Mouse (Mus musculus): ENCODE measurements at regions not wholly inside any gene's neighbourhood (a gene's known extent, or its start where the extent isn't known, plus 50 kb on each side); places are given as distances from the start of the nearest gene placed in this dataset.
A peak's percentile ranks its signal among the peaks of the same experiment; 100 is the strongest.

DNA sequence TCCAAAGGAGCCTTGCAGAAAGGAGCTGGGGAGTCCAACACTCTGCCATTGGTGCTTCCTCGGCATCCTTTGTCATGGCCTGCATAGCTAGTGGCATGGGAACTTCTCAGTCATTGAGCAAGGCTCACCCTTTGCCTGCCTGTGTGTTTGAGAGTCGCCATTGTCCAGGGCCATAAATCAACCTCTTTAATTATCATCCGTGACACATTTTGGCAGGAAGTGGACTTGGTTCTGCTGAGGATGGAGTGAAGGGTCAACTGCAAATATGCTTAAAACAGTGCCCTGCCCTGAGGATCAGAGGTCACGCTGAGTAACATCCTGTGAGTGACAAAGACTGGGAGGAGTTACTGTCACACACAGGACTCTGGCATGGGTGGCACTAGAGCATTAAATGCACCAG, 151.2 kb downstream of the Chst1 start:
- peak; percentile 87 for DNase-seq (ENCODE audit: low read depth, low spot score)

- peak; percentile 94 for DNase-seq (ENCODE audit: low read depth, low spot score)
These were observed 151.7 kb downstream of the Chst1 start for GRCm38 (mm10) chr2:92751256-92751655.

DNA sequence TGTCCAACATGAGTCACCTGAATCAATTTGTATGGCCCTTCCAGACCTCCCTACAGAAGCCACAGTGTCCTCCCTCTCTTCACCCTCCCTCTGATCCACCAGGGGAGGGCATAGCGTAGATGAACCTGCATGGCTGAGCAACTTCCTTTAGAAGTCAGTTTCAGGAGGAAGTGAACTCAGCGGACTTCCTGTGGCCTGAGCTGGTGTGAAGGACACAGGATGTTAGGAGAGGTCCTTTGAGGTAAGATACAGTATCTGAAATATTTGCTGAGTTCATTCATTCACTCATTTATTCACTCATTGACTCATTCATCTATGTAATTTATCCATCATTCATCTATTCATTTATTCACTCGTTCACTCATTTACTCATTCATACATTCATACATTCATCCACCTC, 152.6 kb downstream of the Chst1 start:
- DNase-seq (ENCODE audit: low read depth, low spot score) = no peak

DNA sequence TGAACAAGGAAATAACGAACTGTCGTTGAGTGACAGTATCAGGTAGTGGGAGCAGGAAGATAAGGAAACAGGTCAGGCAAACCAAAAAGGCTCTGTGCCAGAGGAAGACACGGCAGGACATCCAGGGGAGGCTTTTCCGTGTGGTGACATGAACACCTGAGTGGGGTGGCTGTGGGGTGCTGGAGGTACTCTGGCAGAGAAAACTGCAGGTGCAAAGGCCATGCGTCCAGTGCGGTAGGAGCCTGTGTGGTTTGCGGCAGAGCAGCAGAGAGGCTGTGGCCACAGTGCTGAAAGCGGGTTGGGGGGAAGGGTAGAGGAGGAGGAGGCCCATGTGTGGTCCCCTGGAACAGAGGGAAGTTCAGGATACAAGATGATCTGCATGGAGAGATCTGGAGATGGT, 153.3 kb downstream of the Chst1 start:
- DNase-seq (ENCODE audit: low read depth, low spot score) = no peak

- DNase-seq (ENCODE audit: low read depth, low spot score) = no peak
These were observed 155.2 kb downstream of the Chst1 start for GRCm38 (mm10) chr2:92754505-92755280.

GRCm38 (mm10) chr2:92756491-92756890, 157.0 kb downstream of the Chst1 start:
- DNase-seq (ENCODE audit: low read depth, low spot score) = no peak

GRCm38 (mm10) chr2:92758775-92759174, 156.1 kb upstream of the Syt13 start:
- no peak for DNase-seq (ENCODE audit: low read depth, low spot score)

DNA sequence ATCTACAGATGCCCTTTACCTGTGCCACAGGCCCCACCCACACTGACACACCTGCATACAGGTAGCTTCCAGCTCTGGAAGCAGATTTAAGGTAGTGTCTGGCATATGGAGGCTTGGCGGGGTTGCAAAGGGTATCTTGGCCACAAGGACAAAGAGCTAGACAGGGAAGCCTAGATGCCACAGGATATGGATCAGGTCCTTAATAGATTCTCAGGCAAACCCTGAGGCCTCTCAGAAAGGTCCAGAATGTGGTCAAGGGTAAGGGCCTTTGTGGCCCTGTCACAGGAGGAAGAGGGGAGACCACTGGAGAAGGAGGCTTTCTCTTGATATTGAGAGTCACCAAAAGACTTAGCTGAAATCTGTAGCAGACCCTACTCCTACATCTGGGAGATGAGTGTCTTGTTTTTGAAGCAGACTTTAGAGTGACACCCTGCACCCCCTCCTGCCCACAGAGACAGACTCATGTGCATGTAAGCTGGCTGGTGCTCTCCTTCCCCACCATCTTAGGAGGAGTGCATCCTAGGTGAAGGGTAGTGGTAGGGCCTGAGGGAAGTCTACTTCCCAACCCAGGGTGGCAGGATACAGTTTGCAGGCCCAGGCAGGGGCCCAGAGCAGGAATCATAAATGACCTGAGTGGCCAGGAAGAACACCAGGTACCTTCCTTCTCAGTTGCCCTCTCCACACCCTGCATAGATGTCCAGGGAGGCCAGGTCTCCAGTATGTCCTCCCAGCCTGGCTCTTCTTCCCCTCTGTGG, 150.8 kb upstream of the Syt13 start:
- no peak for DNase-seq (ENCODE audit: low read depth, low spot score)

GRCm38 (mm10) chr2:92767476-92768005, 147.4 kb upstream of the Syt13 start:
- DNase-seq (ENCODE audit: low read depth, low spot score) = no peak

DNA sequence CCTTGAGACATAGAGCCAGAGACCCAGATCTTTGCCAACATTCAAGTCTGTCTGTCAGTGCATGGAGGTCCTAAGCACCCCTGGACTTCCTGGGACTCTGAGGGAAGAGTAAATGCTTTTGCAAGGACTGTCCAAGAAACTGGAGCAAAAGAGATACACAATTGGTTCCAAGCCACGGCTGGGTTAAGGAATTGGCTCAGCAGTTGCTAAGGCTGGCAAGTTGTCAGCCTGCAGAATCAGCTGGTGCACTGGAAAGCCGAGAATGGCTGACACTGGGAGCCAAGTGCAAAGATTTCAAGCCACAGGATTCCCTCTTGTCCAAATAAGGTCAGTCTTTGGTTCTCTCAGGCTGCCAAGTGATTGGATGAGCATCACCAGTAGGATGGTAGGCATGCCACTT, 146.8 kb upstream of the Syt13 start:
- DNase-seq (ENCODE audit: low read depth, low spot score) = peak; percentile 75

DNA sequence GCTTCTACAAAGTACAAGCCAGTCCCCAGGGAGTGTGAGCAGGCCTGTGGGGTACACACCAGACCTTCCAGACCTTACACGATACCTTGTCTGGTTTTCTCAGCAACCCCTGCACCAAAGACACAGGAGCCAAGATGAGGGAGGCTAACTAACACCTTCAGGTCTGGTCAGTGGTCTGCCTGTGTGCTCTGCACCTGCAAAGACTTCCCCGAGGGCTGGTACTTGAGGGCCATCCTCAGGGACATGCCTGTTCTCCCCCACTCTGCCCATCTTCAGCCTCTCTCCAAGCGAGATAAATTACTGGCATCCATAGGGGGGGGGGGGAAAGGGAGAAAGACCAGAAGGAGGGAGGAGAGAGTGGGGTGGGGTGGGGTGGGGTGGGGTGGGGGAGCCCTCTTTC, 145.8 kb upstream of the Syt13 start:
- no peak for DNase-seq (ENCODE audit: low read depth, low spot score)

DNA sequence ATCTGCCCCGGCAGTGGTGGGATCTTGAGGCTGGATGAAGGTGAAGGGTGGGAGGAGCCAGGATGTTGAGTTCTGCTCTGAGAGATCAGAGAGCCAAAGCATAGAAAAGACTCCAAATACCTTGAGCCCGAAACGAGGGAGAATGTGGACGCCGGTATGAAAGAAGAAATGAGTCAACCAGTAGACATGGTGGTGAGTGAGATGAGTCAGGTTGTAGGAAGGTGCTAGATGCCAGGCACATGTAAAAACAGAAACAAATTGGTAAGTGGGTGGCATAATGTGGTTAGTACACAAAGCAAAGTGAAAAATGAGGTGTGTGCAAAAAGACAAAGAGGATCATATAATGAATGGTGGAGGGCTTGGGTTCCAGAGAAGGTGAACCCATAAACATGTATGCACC, 144.8 kb upstream of the Syt13 start:
- peak; percentile 72 for DNase-seq (ENCODE audit: low read depth, low spot score)

GRCm38 (mm10) chr2:92772623-92773022, 142.3 kb upstream of the Syt13 start:
- no peak for DNase-seq (ENCODE audit: low read depth, low spot score)

DNA sequence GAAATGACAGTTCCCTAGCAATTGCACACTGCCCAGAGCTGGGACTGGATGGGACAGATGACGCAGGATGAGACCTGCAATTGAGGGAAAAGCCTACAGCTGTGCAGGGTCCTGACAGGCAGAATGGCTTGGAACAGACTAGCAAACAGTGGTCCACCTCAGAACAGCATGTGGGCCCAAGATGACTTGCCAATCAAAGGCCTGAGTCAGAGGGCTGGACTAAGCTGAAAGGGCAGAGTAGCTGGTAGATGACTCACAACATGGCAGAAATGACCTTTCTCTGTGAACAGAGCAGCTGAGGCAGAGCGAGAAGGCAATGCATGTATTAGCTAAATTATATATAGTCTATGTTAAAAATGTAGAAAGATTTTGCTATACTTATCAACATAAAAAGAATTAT, 138.4 kb upstream of the Syt13 start:
- no peak for DNase-seq (ENCODE audit: low read depth, low spot score)

- no peak for DNase-seq (ENCODE audit: low read depth, low spot score)
These were observed 135.8 kb upstream of the Syt13 start for GRCm38 (mm10) chr2:92779101-92779500.

DNA sequence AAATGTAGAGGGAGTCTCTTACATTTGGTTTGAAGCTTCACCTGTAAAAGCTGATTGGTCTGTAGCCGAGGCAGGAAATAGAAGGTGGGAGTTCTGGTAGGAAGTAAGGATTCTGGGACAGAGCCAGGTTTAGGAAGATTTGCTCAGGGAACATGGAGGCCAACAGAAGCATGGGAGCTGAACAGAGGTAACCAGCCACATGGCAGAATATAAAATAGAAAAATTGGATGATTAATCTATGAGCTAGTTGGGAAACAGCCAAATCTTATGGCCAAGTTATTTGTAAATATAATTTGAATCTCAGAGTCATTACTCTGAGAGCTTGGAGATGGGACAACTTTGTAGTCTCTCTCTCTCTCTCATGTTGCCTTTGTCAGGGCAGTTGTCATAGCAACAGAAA, 134.9 kb upstream of the Syt13 start:
- DNase-seq (ENCODE audit: low read depth, low spot score) = no peak

DNA sequence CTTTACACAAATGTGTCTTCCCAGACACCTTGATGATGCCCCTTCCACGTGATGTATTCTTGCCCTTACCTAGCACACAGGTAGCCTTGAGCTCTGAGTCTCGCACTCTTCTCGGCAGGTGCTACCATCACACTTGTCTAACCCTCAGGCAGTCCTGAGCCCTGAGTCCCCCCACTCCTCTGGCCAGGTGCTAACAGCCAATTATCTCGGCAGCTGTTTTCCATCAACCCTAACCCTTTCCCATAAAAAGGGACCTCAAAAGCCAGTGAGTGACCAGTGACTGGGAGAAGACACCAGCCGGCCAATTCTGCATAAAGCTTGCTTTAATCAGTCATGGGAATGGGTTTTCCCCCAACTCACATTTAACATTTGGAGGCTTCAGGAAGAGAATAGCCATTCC, 133.4 kb upstream of the Syt13 start:
- no peak for DNase-seq (ENCODE audit: low read depth, low spot score)

- DNase-seq (ENCODE audit: low read depth, low spot score) = no peak
These were observed 132.3 kb upstream of the Syt13 start for GRCm38 (mm10) chr2:92782621-92783020.

GRCm38 (mm10) chr2:92784916-92785315, 130.0 kb upstream of the Syt13 start:
- DNase-seq (ENCODE audit: low read depth, low spot score) = no peak

- DNase-seq (ENCODE audit: low read depth, low spot score) = no peak
These were observed 126.9 kb upstream of the Syt13 start for GRCm38 (mm10) chr2:92787925-92788410.

- no peak for DNase-seq (ENCODE audit: low read depth, low spot score)
These were observed 126.0 kb upstream of the Syt13 start for GRCm38 (mm10) chr2:92788875-92789274.

- DNase-seq (ENCODE audit: low read depth, low spot score) = no peak
These were observed 124.5 kb upstream of the Syt13 start for GRCm38 (mm10) chr2:92790374-92790773.

- DNase-seq (ENCODE audit: low read depth, low spot score) = no peak
These were observed 115.1 kb upstream of the Syt13 start for GRCm38 (mm10) chr2:92799770-92800169.
